Mouse (Mus musculus): ENCODE measurements around the gene Hnrnpr.

DNA sequence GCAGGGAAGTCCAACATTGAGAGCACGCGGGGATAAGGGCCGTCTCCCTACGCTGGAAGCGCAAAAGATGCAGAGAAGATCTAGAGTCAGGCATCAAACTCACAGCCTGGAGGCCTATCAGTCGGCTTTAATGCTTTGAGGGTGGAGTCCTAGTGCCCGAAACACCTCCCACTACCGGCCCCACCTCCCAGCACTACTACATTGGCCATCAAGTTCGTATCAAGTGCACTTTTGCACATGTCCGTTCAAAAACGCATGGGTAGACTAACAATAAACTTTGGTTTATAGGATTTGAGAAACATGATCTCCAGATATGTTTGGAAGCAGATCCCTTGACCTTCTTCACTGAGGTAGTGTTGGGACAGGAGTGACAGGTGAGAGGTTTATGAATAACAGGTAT lies 962 bp upstream of the Hnrnpr start:
- 0 out of 2 replicates have a peak, but pooled peaks have one; percentile 6 for TF ChIP-seq CTCF (IDR thresholded peaks at IDR 0.05; ENCODE audit: low read depth)
- no peak for TF ChIP-seq EP300 (IDR thresholded peaks at IDR 0.05; ENCODE audit: low read depth)

All from liver, embryonic 14.5 days (tissue).